In the genomic region with DNA sequence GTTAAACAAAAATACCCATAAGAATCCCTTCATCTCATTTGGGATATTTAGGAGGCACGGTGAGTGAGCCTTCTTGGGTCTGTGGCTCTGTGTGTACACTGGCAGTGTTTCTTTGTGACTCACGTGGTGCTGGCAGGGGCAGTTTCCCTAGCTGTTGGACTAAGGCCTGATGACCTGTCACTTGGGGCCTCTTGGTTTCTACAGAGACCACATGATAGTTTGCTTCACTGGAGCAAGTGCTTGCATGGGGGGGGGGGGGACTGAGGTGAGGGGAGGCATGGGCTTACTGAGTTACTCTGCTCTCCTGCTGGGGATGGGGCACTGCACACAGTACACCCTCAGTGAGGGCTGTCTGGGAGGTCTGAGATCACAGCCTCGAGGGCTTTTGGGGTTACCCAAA, we compare ENCODE assay signal across 9 mouse cellular contexts.
DNase-seq lines count a peak whose midpoint lies in the region.
"Had no signal": no experiment of that assay in that cellular context is flagged by ENCODE, and none has a peak within 500 bp of the region (broad histone marks: within the 10 kb centered on the region; RNA-seq: fewer than 3 reads in every experiment).

No protein-coding gene starts in this region.

- H3K27ac ChIP-seq in heart, embryonic 10.5 days = no peak overlapping the region
- H3K27ac ChIP-seq: embryonic facial prominence, embryonic 12.5 days had no signal

- no peaks in the 10 kb centered on the region for H3K36me3 ChIP-seq in heart, embryonic 10.5 days
- H3K36me3 ChIP-seq: embryonic facial prominence, embryonic 12.5 days had no signal

- H3K4me3 ChIP-seq in heart, embryonic 10.5 days = no peak overlapping the region
- H3K4me3 ChIP-seq: embryonic facial prominence, embryonic 12.5 days had no signal

- 33% methylated on average over 3 of the region's 3 CpGs for WGBS in heart, embryonic 10.5 days

- peak; percentile 95 for DNase-seq in heart, adult 11 months
- DNase-seq in heart, embryonic 10.5 days (ENCODE audit: low spot score) = no peak
- DNase-seq in Muller cell, postnatal 12 days (ENCODE audit: inconsistent ontology term) = peak; percentile 50
- peak; percentile 57 to 69 for DNase-seq in gastrocnemius, adult 8-10 months (ENCODE audit: low spot score in 2 of 2)
- DNase-seq in kidney, postnatal 10 days = peak; percentile 10
- no peak for DNase-seq in frontal cortex, postnatal 25 days (ENCODE audit: low spot score in 2 of 2)
- DNase-seq in thymus, postnatal 36 days = no peak
- no peak for DNase-seq in thymus, postnatal 10 days (ENCODE audit: low spot score in 2 of 2)

- H3K4me1 ChIP-seq in heart, embryonic 10.5 days = peaks cover 6% of the 10 kb centered on the region; the same call in 1 of the 2 replicates
- H3K4me1 ChIP-seq: embryonic facial prominence, embryonic 12.5 days had no signal

- no peaks in the 10 kb centered on the region for H3K9me3 ChIP-seq in heart, embryonic 10.5 days
- H3K9me3 ChIP-seq: embryonic facial prominence, embryonic 12.5 days had no signal

- no peaks in the 10 kb centered on the region for H3K27me3 ChIP-seq in heart, embryonic 10.5 days (ENCODE audit: insufficient read depth, poor library complexity, severe bottlenecking)
- H3K27me3 ChIP-seq: embryonic facial prominence, embryonic 12.5 days had no signal

Comparison
In these comparisons a context has a peak if more than half of its experiments do, and no peak if none do; other contexts are left out.
1. DNase-seq: peak in heart, adult 11 months (single experiment), Muller cell, postnatal 12 days (single experiment), gastrocnemius, adult 8-10 months (2 of 2) and kidney, postnatal 10 days (single experiment); none in heart, embryonic 10.5 days (single experiment), frontal cortex, postnatal 25 days (0 of 2), thymus, postnatal 36 days (0 of 2) and thymus, postnatal 10 days (0 of 2).